25 mouse cellular contexts compared by ENCODE assay signal in the genomic region with DNA sequence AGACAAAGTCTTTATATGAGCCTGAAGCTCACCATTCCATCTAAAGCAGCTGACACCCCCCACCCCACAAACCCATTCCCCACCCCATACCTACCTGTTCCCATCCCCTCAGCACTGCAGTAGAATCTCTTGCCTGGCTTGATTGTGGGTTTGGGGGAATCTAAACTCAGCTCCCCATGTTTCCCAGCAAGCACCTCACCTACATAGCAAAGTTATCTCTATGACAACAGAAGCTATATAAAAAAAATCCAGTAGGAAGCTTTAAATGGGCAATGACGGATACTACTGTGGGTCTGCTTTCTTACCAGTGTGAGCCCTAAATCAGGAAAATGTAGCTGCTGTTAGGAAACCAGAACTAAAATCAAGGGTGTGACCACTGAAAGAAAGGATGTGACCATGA.
"Had no signal": no experiment of that assay in that cellular context is flagged by ENCODE, and none has a peak within 500 bp of the region (broad histone marks: within the 10 kb centered on the region; RNA-seq: fewer than 3 reads in every experiment).

No protein-coding gene starts in this region.

- ATAC-seq: hindbrain, postnatal 0 days; inflammation-experienced regulatory T-cells, adult 6 months; intestine, embryonic 15.5 days; intestine, postnatal 0 days; liver, embryonic 12.5 days had no signal

- DNase-seq: gastrocnemius, postnatal 14 days; gastrocnemius, postnatal 36 days; heart, adult 18-20 months; heart, postnatal 10 days; heart, postnatal 36 days; kidney, adult 18-20 months; kidney, adult 9 months; kidney, postnatal 14 days; kidney, postnatal 36 days; layer of hippocampus, adult 9-11 months; layer of hippocampus, postnatal 36 days had no signal

- H3K4me1 ChIP-seq: intestine, embryonic 15.5 days; limb, embryonic 13.5 days; limb, embryonic 15.5 days; liver, embryonic 12.5 days had no signal

- H3K4me3 ChIP-seq: heart, embryonic 10.5 days; heart, embryonic 12.5 days; hindbrain, embryonic 13.5 days; hindbrain, embryonic 15.5 days; intestine, embryonic 15.5 days; kidney, embryonic 15.5 days; limb, embryonic 13.5 days; limb, embryonic 15.5 days; liver, embryonic 12.5 days had no signal

- H3K27ac ChIP-seq: heart, embryonic 10.5 days; hindbrain, embryonic 13.5 days; hindbrain, embryonic 15.5 days; hindbrain, postnatal 0 days; intestine, embryonic 15.5 days; kidney, embryonic 15.5 days; kidney, postnatal 0 days; limb, embryonic 13.5 days; limb, embryonic 15.5 days; liver, embryonic 12.5 days; liver, embryonic 14.5 days had no signal
